In genomic region chr17:21708401-21708800, GRCm38 (mm10) we compare ENCODE assay signal across 8 mouse cellular contexts. TPM values are rescaled to one million over a fixed set of nuclear protein-coding genes. Genes with fewer than 3 reads are reported as not detected.
DNase-seq lines count a peak whose midpoint lies in the region; ATAC-seq and TF ChIP-seq lines count a peak whose summit lies in the region.
"Had no signal": no experiment of that assay in that cellular context is flagged by ENCODE, and none has a peak within 500 bp of the region (broad histone marks: within the 10 kb centered on the region; RNA-seq: fewer than 3 reads in every experiment).

No protein-coding gene starts in this region.

- no peaks in the 10 kb centered on the region for H3K9me3 ChIP-seq in CH12.LX (replicated peaks; ENCODE audit: low read length)
- H3K9me3 ChIP-seq in hindbrain, embryonic 12.5 days (replicated peaks): no peaks in the 10 kb centered on the region

- H3K27ac ChIP-seq in CH12.LX (ENCODE audit: insufficient read depth, low read depth): no peak overlapping the region
- H3K27ac ChIP-seq in hindbrain, embryonic 12.5 days: no peak overlapping the region

- TF ChIP-seq RAD21 in CH12.LX (IDR thresholded peaks at IDR 0.05; ENCODE audit: low read depth, low read length): no peak

- dilution Hi-C loops in CH12.LX (cut with MboI; ENCODE audit: extremely low pct_ligation_motif_present, extremely low pct_unique_long_range_greater_than_20kb, low sequenced_read_pairs): no loop called here

- no peak for TF ChIP-seq EP300 in CH12.LX (IDR thresholded peaks at IDR 0.05; ENCODE audit: low read length)

- no peaks in the 10 kb centered on the region for H3K27me3 ChIP-seq in CH12.LX (replicated peaks)
- H3K27me3 ChIP-seq in hindbrain, embryonic 12.5 days: no peaks in the 10 kb centered on the region

- no peak for DNase-seq in CH12.LX (ENCODE audit: extremely low read depth)
- peak; percentile 1 for DNase-seq in Muller cell, postnatal 12 days (ENCODE audit: inconsistent ontology term)
- DNase-seq in cerebellum, adult 11-12 months: no peak
- DNase-seq in left cerebral cortex, postnatal 4 days: no peak
- no peak for DNase-seq in natural killer cell, adult 2 months (ENCODE audit: low spot score in 2 of 2)
- DNase-seq: thymus, postnatal 36 days had no signal

- intact Hi-C loops in left cerebral cortex, postnatal 4 days (cut with DNase I): no loop called here

- H3K79me2 ChIP-seq in CH12.LX (replicated peaks; ENCODE audit: control insufficient read depth, extremely low read depth, insufficient read depth, poor library complexity, severe bottlenecking): no peaks in the 10 kb centered on the region

- WGBS in hindbrain, embryonic 12.5 days: 40% methylated on average over 2 of the region's 2 CpGs

- peak overlapping the region; percentile 18; the same call in 1 of the 2 replicates for H3K9ac ChIP-seq in CH12.LX (ENCODE audit: insufficient read depth, low read depth)
- peak overlapping the region; percentile 47 for H3K9ac ChIP-seq in hindbrain, embryonic 12.5 days

- TF ChIP-seq CTCF in CH12.LX (conservative IDR thresholded peaks at IDR 0.05 in 1 of 2, IDR thresholded peaks at IDR 0.05 in 1 of 2; ENCODE audit: low read depth in 2 of 2, low read length in 2 of 2): no peak

- TF ChIP-seq POLR2A in CH12.LX (IDR thresholded peaks at IDR 0.05; ENCODE audit: low read depth, low read length): no peak

- H3K4me2 ChIP-seq in CH12.LX (ENCODE audit: insufficient read depth, low read depth, poor library complexity, severe bottlenecking): peak overlapping the region; percentile 26
- peak overlapping the region; percentile 59 for H3K4me2 ChIP-seq in hindbrain, embryonic 12.5 days (replicated peaks)

- in situ Hi-C loops in CH12.LX (cut with MboI; ENCODE audit: low pct_ligation_motif_present, low pct_unique_long_range_greater_than_20kb, low sequenced_read_pairs): no loop called here

- no peak for ATAC-seq in hindbrain, embryonic 12.5 days (ENCODE audit: low FRiP score)
- ATAC-seq in megakaryocyte, adult 5-6 weeks (ENCODE audit: poor library complexity, severe bottlenecking): 0 out of 2 replicates have a peak, but pooled peaks have one; percentile 14

- H3K4me1 ChIP-seq in CH12.LX (ENCODE audit: control insufficient read depth in 1 of 2, insufficient read depth in 2 of 2): 0 out of 4 replicates have a peak, but pooled peaks cover 0 to 4% of the 10 kb centered on the region in 2 experiments
- H3K4me1 ChIP-seq in hindbrain, embryonic 12.5 days: peaks cover 9% of the 10 kb centered on the region

- peaks cover 0 to under 1% of the 10 kb centered on the region in 2 experiments for H3K36me3 ChIP-seq in CH12.LX (replicated peaks in 1 of 2; ENCODE audit: control insufficient read depth in 1 of 2, insufficient read depth in 1 of 2, low read length in 1 of 2)
- H3K36me3 ChIP-seq in hindbrain, embryonic 12.5 days: peaks cover 13% of the 10 kb centered on the region

- H3K4me3 ChIP-seq in CH12.LX (replicated peaks in 1 of 3; ENCODE audit: low read depth in 2 of 3, low read length in 2 of 3, poor library complexity in 1 of 3): peak overlapping the region; percentile 46 to 68 (median 60)
- H3K4me3 ChIP-seq in hindbrain, embryonic 12.5 days: peak overlapping the region; percentile 67

TF ChIP-seq in CH12.LX, 34 proteins besides CTCF, POLR2A, EP300 and RAD21:
- TF ChIP-seq USF2 (conservative IDR thresholded peaks at IDR 0.05; ENCODE audit: low read depth, low read length) (no peak), MYC (IDR thresholded peaks at IDR 0.05; ENCODE audit: low read depth, low read length) (no peak), GABPA (IDR thresholded peaks at IDR 0.05; ENCODE audit: insufficient replicate concordance, low read depth, low read length) (no peak), UBTF (IDR thresholded peaks at IDR 0.05; ENCODE audit: low read depth, low read length) (no peak), JUN (IDR thresholded peaks at IDR 0.05; ENCODE audit: insufficient read depth, low read depth, low read length) (no peak), MXI1 (IDR thresholded peaks at IDR 0.05; ENCODE audit: low read depth, low read length) (no peak), ZC3H11A (IDR thresholded peaks at IDR 0.05; ENCODE audit: low read depth, low read length) (no peak), ZNF384 (IDR thresholded peaks at IDR 0.05; ENCODE audit: low read depth, low read length) (no peak), ZKSCAN1 (IDR thresholded peaks at IDR 0.05; ENCODE audit: borderline replicate concordance, low read depth, low read length) (no peak), TCF12 (IDR thresholded peaks at IDR 0.05; ENCODE audit: low read depth, low read length) (no peak), HCFC1 (IDR thresholded peaks at IDR 0.05; ENCODE audit: low read depth, low read length) (no peak), POLR2AphosphoS2 (IDR thresholded peaks at IDR 0.05; ENCODE audit: low read depth, low read length) (no peak), CHD1 (IDR thresholded peaks at IDR 0.05; ENCODE audit: low read depth, low read length) (no peak), SIN3A (IDR thresholded peaks at IDR 0.05; ENCODE audit: low read length) (no peak), USF1 (IDR thresholded peaks at IDR 0.05; ENCODE audit: low read depth, low read length) (no peak), RCOR1 (conservative IDR thresholded peaks at IDR 0.05; ENCODE audit: low read depth, low read length) (no peak), JUND (conservative IDR thresholded peaks at IDR 0.05; ENCODE audit: low read depth, low read length) (no peak), ELF1 (IDR thresholded peaks at IDR 0.05; ENCODE audit: low read depth, low read length) (no peak), MEF2A (IDR thresholded peaks at IDR 0.05; ENCODE audit: borderline replicate concordance, low read depth, low read length) (no peak)

RNA-seq across cellular contexts. Expression of gene Zfp760, which starts 0.9 kb away (rescaled TPM):
- 1.4 and 1.6 TPM in 2 replicates for total RNA-seq in CH12.LX (2012; rRNA removed)
- 3.5 and 3.8 TPM in 2 replicates for total RNA-seq in CH12.LX (2014; rRNA removed)
- polyA plus RNA-seq in CH12.LX (2012; ENCODE audit: insufficient read length, low read depth): 1.2 TPM in 2 replicates
- 19.0 and 22.1 TPM in 2 replicates for polyA plus RNA-seq in hindbrain, embryonic 12.5 days (2016; fragmentation: Nextera tagmentation; extraction: Ambion mirVana)
- total RNA-seq in megakaryocyte, adult 5-6 weeks (2015): 5.0 and 5.1 TPM in 2 replicates
- 5.9 and 8.5 TPM in 2 replicates for total RNA-seq in megakaryocyte, adult 5-6 weeks (2017)
- total RNA-seq in left cerebral cortex, postnatal 4 days (2021): 10 to 100 TPM; 13.6 to 15.9 TPM

RNA-seq across cellular contexts. Expression of gene Gm10226, which starts 16.7 kb away (rescaled TPM):
- 1.2 and 3.1 TPM in 2 replicates for total RNA-seq in CH12.LX (2012; rRNA removed)
- total RNA-seq in CH12.LX (2014; rRNA removed): 5.5 and 5.8 TPM in 2 replicates
- 4.8 TPM in 1 of 2 replicates, not detected in the other for polyA plus RNA-seq in CH12.LX (2012; ENCODE audit: insufficient read length, low read depth)
- 16.7 and 18.5 TPM in 2 replicates for polyA plus RNA-seq in hindbrain, embryonic 12.5 days (2016; fragmentation: Nextera tagmentation; extraction: Ambion mirVana)
- total RNA-seq in megakaryocyte, adult 5-6 weeks (2015): 13.3 TPM in 1 of 2 replicates, not detected in the other
- 2.2 and 14.0 TPM in 2 replicates for total RNA-seq in megakaryocyte, adult 5-6 weeks (2017)
- total RNA-seq in left cerebral cortex, postnatal 4 days (2021): 10 to 100 TPM in 1 of 2 experiments, 1 to 10 TPM in 1; 3.3 to 13.6 TPM

RNA-seq across cellular contexts. Expression of gene Zfp229, which starts 22.2 kb away (rescaled TPM):
- total RNA-seq in CH12.LX (2012; rRNA removed): 2.6 and 2.9 TPM in 2 replicates
- 5.1 and 5.5 TPM in 2 replicates for total RNA-seq in CH12.LX (2014; rRNA removed)
- polyA plus RNA-seq in CH12.LX (2012; ENCODE audit: insufficient read length, low read depth): 1.9 and 4.4 TPM in 2 replicates
- 10.9 and 11.8 TPM in 2 replicates for polyA plus RNA-seq in hindbrain, embryonic 12.5 days (2016; fragmentation: Nextera tagmentation; extraction: Ambion mirVana)
- 2.8 and 3.1 TPM in 2 replicates for total RNA-seq in megakaryocyte, adult 5-6 weeks (2015)
- 4.0 and 4.4 TPM in 2 replicates for total RNA-seq in megakaryocyte, adult 5-6 weeks (2017)
- total RNA-seq in left cerebral cortex, postnatal 4 days (2021): 10 to 100 TPM; 10.1 to 14.6 TPM

RNA-seq across cellular contexts. Expression of gene Zfp983, which starts 58.0 kb away (rescaled TPM):
- total RNA-seq in CH12.LX (2012; rRNA removed) (0.93 and 1.1 TPM in 2 replicates), CH12.LX (2014; rRNA removed) (2.1 and 2.3 TPM in 2 replicates)
- 0.87 and 1.1 TPM in 2 replicates for polyA plus RNA-seq in CH12.LX (2012; ENCODE audit: insufficient read length, low read depth)
- 9.8 and 10.6 TPM in 2 replicates for polyA plus RNA-seq in hindbrain, embryonic 12.5 days (2016; fragmentation: Nextera tagmentation; extraction: Ambion mirVana)
- total RNA-seq in megakaryocyte, adult 5-6 weeks (2015): 9.4 and 10.8 TPM in 2 replicates
- 4.6 and 6.5 TPM in 2 replicates for total RNA-seq in megakaryocyte, adult 5-6 weeks (2017)
- total RNA-seq in left cerebral cortex, postnatal 4 days (2021): 10 to 100 TPM; 15.5 to 16.9 TPM
